Mouse (Mus musculus) thymus, postnatal 25 days (tissue): ENCODE data around the gene Rab1a.

Experiments used
- DNase-seq: peaks from one replicate; pipeline ENCODE4 v3.0.0; 2022

Gene Rab1a

GRCm38 (mm10) chr11:20248840-20249239 lies 47.6 kb downstream of the Rab1a start:
- DNase-seq: no peak

GRCm38 (mm10) chr11:20249296-20250110 lies 48.3 kb downstream of the Rab1a start, which contains the start of gene Cep68:
TSS of gene Cep68 (minus strand) at chr11:20249429.
- DNase-seq: peak; percentile 95

- DNase-seq: no peak
Measured at GRCm38 (mm10) chr11:20250476-20251178, 49.4 kb downstream of the Rab1a start.

GRCm38 (mm10) chr11:20253088-20253487 lies 51.9 kb downstream of the Rab1a start:
- no peak for DNase-seq

GRCm38 (mm10) chr11:20254791-20255190 lies 53.6 kb downstream of the Rab1a start:
- DNase-seq: no peak

- no peak for DNase-seq
Measured at GRCm38 (mm10) chr11:20262628-20263380, 61.6 kb downstream of the Rab1a start.

GRCm38 (mm10) chr11:20269885-20270284 lies 68.7 kb downstream of the Rab1a start:
- no peak for DNase-seq

- DNase-seq: no peak
Measured at GRCm38 (mm10) chr11:20275974-20276373, 74.7 kb downstream of the Rab1a start.
